Mouse (Mus musculus) embryonic fibroblast, embryonic 13.5 days (primary cell): ENCODE results near the gene Disp1. TPM values are rescaled to one million over a fixed set of nuclear protein-coding genes. Genes with fewer than 3 reads are reported as not detected.

Source experiments
- H3K27ac ChIP-seq: 2 replicates; pipeline ENCODE4 v1.5.1; 2012; ENCODE audit warnings: low read length, control low read depth, inconsistent platforms; ENCODE audit not compliant: insufficient read depth
- H3K4me1 ChIP-seq: 2 replicates; pipeline ENCODE4 v1.6.1; 2011; ENCODE audit warnings: low read length; ENCODE audit not compliant: control insufficient read depth, insufficient read depth
- H3K4me3 ChIP-seq: 2 replicates; pipeline ENCODE4 v1.5.1; 2011; ENCODE audit warnings: mild to moderate bottlenecking, control low read depth, low read length; ENCODE audit not compliant: insufficient read depth
- CTCF ChIP-seq: IDR thresholded peaks from 2 replicates; pipeline ENCODE4 v1.5.1; 2011; ENCODE audit warnings: mild to moderate bottlenecking, control low read depth, low read length, moderate library complexity, borderline replicate concordance; ENCODE audit not compliant: insufficient read depth
- POLR2A ChIP-seq: IDR thresholded peaks from 2 replicates; pipeline ENCODE4 v1.6.1; 2011; ENCODE audit warnings: low read depth, mild to moderate bottlenecking, control low read depth, low read length, moderate library complexity
- polyA plus RNA-seq: library from polyadenylated mRNA; stranded (reverse); fragments of >200 nt; gene quantifications from 2 replicates; pipeline ENCODE4 v1.2.4, GENCODE M21; 2011; ENCODE audit warnings: low read depth; ENCODE audit not compliant: missing spikeins, insufficient read length

Gene Disp1
- polyA plus RNA-seq, 1 experiment = 25.3 TPM

DNA sequence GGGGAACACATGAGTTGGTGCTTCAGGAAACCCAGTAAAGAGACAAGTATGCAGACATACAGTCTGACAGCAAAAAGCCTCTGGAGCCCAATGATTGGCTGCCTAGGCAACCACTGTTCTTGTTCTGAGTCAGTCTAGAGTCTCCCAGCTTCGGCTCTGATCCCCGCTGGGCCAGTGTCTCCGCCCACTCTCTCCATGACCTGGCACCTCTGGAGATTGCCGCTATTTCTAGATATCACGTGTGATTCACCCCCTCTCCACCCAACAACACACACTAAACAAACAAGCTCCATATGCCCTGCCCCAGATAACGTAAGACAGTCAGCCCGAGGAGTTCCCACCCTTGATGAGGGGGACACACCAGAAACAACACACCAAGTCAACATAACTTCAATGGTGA, 168.7 kb downstream of the Disp1 start:
- Histone ChIP-seq H3K4me3 (no peak overlapping the region), H3K4me1 (peaks cover 6% of the 10 kb centered on the region; the same call in 1 of the 2 replicates), H3K27ac (no peak overlapping the region)
- TF ChIP-seq POLR2A (no peak), CTCF (no peak)

DNA sequence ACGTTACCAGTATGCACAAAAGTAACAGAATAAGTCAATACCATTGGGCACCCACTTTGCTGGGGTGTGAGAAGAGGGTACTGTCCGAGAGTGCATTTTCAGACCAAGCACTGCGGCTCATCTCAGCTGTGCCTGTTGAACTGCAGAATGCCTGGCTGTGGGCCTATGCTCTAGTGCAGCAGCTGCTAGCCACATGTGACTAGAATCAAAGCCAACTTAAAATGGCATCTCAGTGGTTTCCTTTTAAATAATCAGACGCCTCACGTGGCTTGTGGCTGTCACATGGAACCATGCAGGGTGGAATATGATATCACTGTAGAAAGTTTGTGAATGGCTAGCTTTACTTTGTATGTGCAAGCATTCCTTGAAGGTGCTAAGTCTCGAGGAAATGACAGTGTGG, 172.0 kb downstream of the Disp1 start:
- no peaks in the 10 kb centered on the region; the same call in 1 of the 2 replicates for H3K4me1 ChIP-seq
- H3K4me3 ChIP-seq = no peak overlapping the region
- TF ChIP-seq CTCF = no peak
- H3K27ac ChIP-seq = no peak overlapping the region

DNA sequence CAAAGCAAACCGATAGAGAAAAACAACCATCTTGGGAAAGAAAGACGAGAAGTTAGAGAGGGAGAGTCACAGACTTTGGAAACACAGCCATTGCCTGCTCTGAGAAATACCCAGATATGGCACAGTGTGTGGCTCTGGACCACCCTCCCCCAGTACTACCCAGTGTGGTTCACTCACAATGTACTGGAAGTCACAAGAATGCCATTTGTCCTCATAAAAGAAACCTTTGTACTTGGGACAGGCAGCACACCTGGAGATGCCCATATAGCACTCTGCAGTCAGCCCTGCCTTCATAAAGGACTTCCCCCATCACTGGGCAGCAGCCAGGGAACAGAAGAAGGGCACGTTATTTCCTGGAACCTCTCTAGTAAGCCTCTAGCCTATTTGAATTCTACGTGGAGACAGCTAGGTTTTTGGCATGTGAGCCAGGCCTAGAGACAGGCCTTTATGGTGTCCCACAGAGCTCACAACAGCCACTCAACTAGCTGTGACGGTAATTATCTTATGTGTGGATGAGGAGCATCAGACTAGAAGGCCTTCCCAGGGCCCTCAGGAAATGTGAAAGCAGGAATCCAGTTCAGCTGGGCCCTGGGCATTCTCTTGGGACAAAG, 173.3 kb downstream of the Disp1 start:
- Histone ChIP-seq H3K4me1 (no peaks in the 10 kb centered on the region; the same call in 1 of the 2 replicates), H3K27ac (no peak overlapping the region), H3K4me3 (no peak overlapping the region)
- no peak for TF ChIP-seq CTCF
- no peak for TF ChIP-seq POLR2A

DNA sequence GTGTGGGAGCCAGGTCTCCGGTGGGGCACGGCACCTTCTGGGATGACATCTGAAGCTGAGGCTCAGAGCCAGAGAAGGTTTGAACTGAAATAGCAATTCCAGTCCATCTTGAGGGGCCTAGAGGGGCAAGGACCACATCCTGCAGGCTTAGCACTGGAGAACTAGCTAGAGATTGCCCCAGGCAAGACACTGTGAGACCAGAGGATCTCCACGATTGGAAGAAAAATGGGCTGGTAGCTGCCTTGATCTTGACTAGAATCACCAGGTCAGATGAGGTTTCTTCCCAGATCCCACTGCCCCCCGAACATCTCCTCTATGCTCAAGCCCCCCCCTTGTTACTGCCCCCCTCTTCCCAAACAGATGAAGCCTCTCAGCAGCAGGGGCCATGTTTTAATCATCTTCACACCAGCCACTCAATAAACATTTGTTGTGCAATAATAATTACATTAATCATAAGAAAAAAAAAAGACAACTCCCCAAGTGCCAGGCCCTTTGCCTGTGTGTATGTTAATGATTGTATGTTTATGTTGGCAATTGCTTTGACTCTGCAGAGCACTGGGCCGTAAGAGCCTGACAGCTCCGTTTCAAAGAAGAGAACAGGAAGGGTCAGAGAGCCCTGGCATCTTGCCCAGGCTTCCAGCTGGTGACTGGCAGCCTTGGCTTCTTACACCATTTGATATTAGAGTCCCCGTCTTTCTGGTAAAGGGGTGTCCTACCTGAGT, 174.0 kb downstream of the Disp1 start:
- H3K4me1 ChIP-seq = no peaks in the 10 kb centered on the region; the same call in 1 of the 2 replicates
- H3K27ac ChIP-seq = no peak overlapping the region
- H3K4me3 ChIP-seq = no peak overlapping the region
- TF ChIP-seq POLR2A (no peak), CTCF (no peak)

DNA sequence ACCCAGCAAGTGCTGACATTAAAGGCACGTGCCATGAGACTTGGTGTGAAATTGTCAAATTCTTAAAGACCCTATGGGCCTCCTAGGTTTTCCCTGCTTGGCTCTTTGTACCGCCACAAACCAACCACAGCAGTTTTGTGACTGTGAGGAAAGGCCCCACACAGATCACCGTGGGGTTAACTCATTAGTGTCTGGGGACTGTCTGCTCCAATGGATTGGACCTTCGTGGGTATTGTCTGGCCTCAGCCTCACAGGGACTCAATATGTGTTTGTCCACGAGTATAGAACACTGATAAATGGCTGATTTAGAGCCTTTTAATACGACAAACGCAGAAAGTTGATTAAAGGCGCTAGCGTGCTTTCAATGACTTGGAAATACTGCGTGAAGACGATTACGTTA, 175.2 kb downstream of the Disp1 start:
- TF ChIP-seq POLR2A (no peak), CTCF (no peak)
- Histone ChIP-seq H3K27ac (no peak overlapping the region), H3K4me3 (no peak overlapping the region), H3K4me1 (no peaks in the 10 kb centered on the region)

DNA sequence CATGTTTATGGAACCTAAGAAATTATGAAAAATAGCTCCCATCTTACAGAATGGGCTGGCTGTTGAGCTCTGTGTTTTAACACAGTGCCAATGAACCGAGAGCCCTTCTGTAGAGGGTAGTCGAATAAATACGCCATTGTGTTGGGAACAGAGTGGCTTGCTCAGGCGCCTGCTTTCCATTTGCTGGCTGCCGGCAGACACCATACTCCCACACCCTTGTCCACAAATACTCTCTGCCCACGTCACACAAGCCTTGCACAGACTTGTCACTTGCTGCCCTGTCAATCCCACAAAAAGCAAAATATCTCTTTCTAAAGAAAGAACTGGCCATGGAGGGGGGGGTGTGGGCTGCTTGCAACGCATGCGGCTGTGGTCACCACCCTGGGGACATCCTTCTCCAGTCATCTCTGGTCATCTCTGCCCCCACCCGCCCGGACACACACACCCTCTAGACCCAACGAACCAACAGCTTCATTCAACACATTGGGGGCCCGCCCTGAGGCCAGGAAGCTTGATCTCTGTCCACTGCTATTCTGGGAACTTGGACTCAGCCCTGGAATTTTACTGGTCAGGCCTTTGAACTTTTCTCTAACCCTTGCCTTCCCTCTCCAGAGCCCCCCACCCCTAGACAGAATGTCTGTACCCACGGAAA, 178.0 kb downstream of the Disp1 start:
- TF ChIP-seq CTCF = no peak
- no peak for TF ChIP-seq POLR2A
- Histone ChIP-seq H3K4me3 (no peak overlapping the region), H3K27ac (no peak overlapping the region), H3K4me1 (no peaks in the 10 kb centered on the region)

DNA sequence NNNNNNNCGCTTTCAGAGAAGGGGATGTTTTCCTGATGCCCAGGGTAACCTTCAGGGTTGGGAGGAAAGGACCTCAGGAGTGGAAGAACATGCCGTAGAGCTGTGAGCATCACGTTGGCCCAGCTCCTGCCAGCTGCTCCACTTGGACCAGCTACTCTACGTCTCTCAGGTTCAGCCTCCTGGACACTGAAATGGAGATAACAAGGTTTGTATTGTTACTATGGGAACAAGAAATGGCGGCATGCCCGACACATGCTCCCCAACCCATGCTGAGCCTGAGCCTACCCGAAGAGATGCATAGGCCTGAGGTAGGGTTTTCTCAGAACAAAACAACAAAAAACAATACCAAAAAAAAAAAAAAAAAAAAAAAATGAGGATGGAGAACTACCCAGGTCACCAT, 179.6 kb downstream of the Disp1 start:
- Histone ChIP-seq H3K4me1 (no peaks in the 10 kb centered on the region), H3K4me3 (no peak overlapping the region), H3K27ac (no peak overlapping the region)
- TF ChIP-seq CTCF = no peak

DNA sequence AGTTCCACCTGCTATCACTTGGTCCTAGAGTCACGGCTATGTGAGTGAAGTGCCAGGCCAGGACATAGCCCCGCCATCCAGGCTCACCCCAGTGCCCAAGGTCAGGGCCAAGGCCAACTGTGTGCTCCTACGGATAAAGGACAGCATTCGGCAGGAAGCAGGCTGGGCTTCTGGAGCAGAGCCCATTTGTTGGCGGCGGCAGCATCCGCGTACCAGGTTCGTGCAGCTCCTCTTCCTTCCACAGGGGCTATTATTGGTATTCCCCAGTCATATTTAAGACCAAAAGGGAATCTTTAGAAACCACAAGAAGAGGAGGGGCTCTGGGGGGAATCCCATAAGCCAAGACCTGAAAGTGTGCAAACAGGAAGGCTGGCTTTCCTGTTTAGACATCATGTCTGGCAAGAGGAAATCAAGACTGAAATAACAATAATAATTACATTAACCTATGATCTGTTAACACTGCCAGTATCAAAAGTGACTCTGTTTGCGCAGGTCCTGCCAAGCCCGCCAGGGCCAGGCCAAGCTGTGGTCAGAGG, 180.4 kb downstream of the Disp1 start:
- TF ChIP-seq CTCF (no peak), POLR2A (no peak)
- Histone ChIP-seq H3K4me1 (no peaks in the 10 kb centered on the region), H3K4me3 (no peak overlapping the region), H3K27ac (no peak overlapping the region)

DNA sequence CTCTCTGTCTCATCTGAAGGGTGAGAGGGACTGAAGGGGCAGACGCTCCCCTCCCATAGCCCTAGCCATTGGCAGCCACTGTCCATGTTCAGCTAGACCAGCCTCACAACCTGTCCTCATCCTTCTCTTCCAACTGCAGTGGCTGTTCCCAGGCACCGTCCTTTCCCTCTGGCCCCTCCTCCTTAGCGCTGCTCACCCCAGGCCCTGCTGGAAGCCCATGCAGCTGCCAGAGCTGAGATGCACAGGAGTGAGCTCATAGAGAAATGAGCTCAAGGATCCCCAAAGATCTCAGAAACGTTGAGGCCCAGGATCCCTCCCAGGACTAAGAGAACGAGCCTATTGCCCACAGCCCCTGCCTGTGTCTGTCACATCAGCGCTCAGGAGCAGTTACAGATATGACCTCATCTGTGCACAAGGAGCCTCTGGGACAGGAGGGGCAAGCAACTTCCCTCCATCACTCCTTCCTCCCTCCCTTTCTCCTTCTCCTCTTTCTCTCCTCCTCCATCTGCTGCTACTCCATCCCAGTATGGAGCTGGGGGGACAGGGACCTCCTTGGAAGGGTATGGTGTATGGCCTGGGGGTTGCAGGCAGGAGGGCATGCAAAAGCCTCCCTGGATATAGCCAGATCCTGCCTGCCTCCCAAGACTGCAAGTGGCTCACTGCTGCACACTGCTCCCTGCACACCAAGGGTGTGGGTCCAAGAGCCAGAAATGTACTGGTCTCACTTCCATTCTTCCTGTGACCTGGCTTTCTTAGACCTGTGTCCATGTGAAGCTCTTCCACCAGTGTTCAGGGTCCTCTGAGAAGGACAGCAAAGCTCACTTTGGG, 181.2 kb downstream of the Disp1 start:
- no peak for TF ChIP-seq POLR2A
- TF ChIP-seq CTCF = no peak

More for the DNA sequence above, 181.2 kb downstream of the Disp1 start:
- Histone ChIP-seq H3K27ac (no peak overlapping the region), H3K4me1 (no peaks in the 10 kb centered on the region), H3K4me3 (no peak overlapping the region)
